Mouse (Mus musculus) bone marrow macrophage, adult 2 months (primary cell): Measurements from ENCODE around the gene 1700022I11Rik.

ENCODE experiments used
- CTCF ChIP-seq: IDR thresholded peaks from 2 replicates; pipeline ENCODE4 v1.5.1; 2012; ENCODE audit warnings: low read depth, mild to moderate bottlenecking, low read length, moderate library complexity
- POLR2A ChIP-seq: IDR thresholded peaks from 2 replicates; pipeline ENCODE4 v1.6.1; 2012; ENCODE audit warnings: mild to moderate bottlenecking, low read depth, low read length, borderline replicate concordance

GRCm38 (mm10) chr4:42969304-42969703, at the start of gene 1700022I11Rik:
- no peak for TF ChIP-seq CTCF
- TF ChIP-seq POLR2A: no peak
